ENCODE assay signal across 10 mouse cellular contexts in genomic region chrX:66554539-66554938, GRCm38 (mm10).
DNase-seq lines count a peak whose midpoint lies in the region; ATAC-seq lines count a peak whose summit lies in the region.
"Had no signal": no experiment of that assay in that cellular context is flagged by ENCODE, and none has a peak within 500 bp of the region (broad histone marks: within the 10 kb centered on the region; RNA-seq: fewer than 3 reads in every experiment).

No protein-coding gene starts in this region.

- intact Hi-C loops in gastrocnemius, postnatal 36 days (cut with DNase I): no loop called here

- no peak overlapping the region for H3K4me2 ChIP-seq in heart, embryonic 15.5 days
- H3K4me2 ChIP-seq in heart, embryonic 12.5 days: no peak overlapping the region
- H3K4me2 ChIP-seq: limb, embryonic 15.5 days had no signal

- H3K36me3 ChIP-seq in heart, embryonic 15.5 days: no peaks in the 10 kb centered on the region
- no peaks in the 10 kb centered on the region for H3K36me3 ChIP-seq in heart, embryonic 12.5 days
- H3K36me3 ChIP-seq: limb, embryonic 15.5 days had no signal

- peak; percentile 55; the same call in 1 of the 2 replicates for ATAC-seq in heart, embryonic 15.5 days (replicated peaks; ENCODE audit: insufficient number of reproducible peaks, insufficient read depth, low FRiP score, low read depth)
- ATAC-seq in heart, embryonic 12.5 days (ENCODE audit: insufficient number of reproducible peaks, low FRiP score): no peak

- peak; percentile 2 for DNase-seq in testis, postnatal 14 days (ENCODE audit: low spot score)
- no peak for DNase-seq in testis, postnatal 10 days (ENCODE audit: low spot score)
- DNase-seq in cerebellum, postnatal 14 days: peak; percentile 47 to 55
- no peak for DNase-seq in gastrocnemius, postnatal 36 days
- DNase-seq in left cerebral cortex, adult 8-10 months (ENCODE audit: low spot score in 2 of 2): no peak
- DNase-seq in frontal cortex, postnatal 36 days (ENCODE audit: low spot score in 2 of 2): no peak

- H3K9me3 ChIP-seq in heart, embryonic 15.5 days (replicated peaks): no peaks in the 10 kb centered on the region
- H3K9me3 ChIP-seq in heart, embryonic 12.5 days (replicated peaks): no peaks in the 10 kb centered on the region
- H3K9me3 ChIP-seq: limb, embryonic 15.5 days had no signal

- no peaks in the 10 kb centered on the region for H3K27me3 ChIP-seq in heart, embryonic 15.5 days
- no peaks in the 10 kb centered on the region for H3K27me3 ChIP-seq in heart, embryonic 12.5 days (replicated peaks)
- H3K27me3 ChIP-seq: limb, embryonic 15.5 days had no signal

- no peaks in the 10 kb centered on the region for H3K4me1 ChIP-seq in heart, embryonic 15.5 days (replicated peaks)
- no peaks in the 10 kb centered on the region for H3K4me1 ChIP-seq in heart, embryonic 12.5 days (replicated peaks)
- H3K4me1 ChIP-seq: limb, embryonic 15.5 days had no signal

- no peak overlapping the region for H3K27ac ChIP-seq in heart, embryonic 15.5 days
- H3K27ac ChIP-seq in heart, embryonic 12.5 days (ENCODE audit: poor library complexity, severe bottlenecking): no peak overlapping the region
- H3K27ac ChIP-seq: limb, embryonic 15.5 days; macrophage had no signal

- 29% methylated on average over 2 of the region's 2 CpGs for WGBS in heart, embryonic 15.5 days
- WGBS in heart, embryonic 12.5 days: 24% methylated on average over 2 of the region's 2 CpGs

- H3K9ac ChIP-seq in heart, embryonic 15.5 days: no peak overlapping the region
- no peak overlapping the region for H3K9ac ChIP-seq in heart, embryonic 12.5 days
- H3K9ac ChIP-seq: limb, embryonic 15.5 days had no signal

- H3K4me3 ChIP-seq in heart, embryonic 15.5 days: no peak overlapping the region
- no peak overlapping the region for H3K4me3 ChIP-seq in heart, embryonic 12.5 days
- H3K4me3 ChIP-seq: limb, embryonic 15.5 days had no signal

Comparison
In these comparisons a context has a peak if more than half of its experiments do, and no peak if none do; other contexts are left out.
1. DNase-seq: peak in testis, postnatal 14 days (single experiment) and cerebellum, postnatal 14 days (2 of 2); none in testis, postnatal 10 days (single experiment), gastrocnemius, postnatal 36 days (0 of 2), left cerebral cortex, adult 8-10 months (0 of 2) and frontal cortex, postnatal 36 days (0 of 2).